Mouse (Mus musculus) lung, adult 18-20 months (tissue): Measurements from ENCODE around the gene Lhpp.

Experiments used
- DNase-seq, 2 experiments: peaks; one replicate each; pipeline ENCODE4 v3.0.0; 2022; ENCODE audit warnings: mixed read lengths in 2 of 2

The Lhpp gene

GRCm38 (mm10) chr7:132712956-132713355 lies 102.5 kb downstream of the Lhpp start:
- no peak for DNase-seq

- DNase-seq: peak; percentile 65 to 78
Observed at GRCm38 (mm10) chr7:132713483-132714126, 103.2 kb downstream of the Lhpp start.

GRCm38 (mm10) chr7:132714236-132714923 lies 103.9 kb downstream of the Lhpp start:
- peak; percentile 51 to 62 for DNase-seq

GRCm38 (mm10) chr7:132715259-132715658 lies 104.8 kb downstream of the Lhpp start:
- DNase-seq: no peak

- DNase-seq: no peak
Observed at GRCm38 (mm10) chr7:132719570-132719969, 109.1 kb downstream of the Lhpp start.

GRCm38 (mm10) chr7:132720562-132720961 lies 110.1 kb downstream of the Lhpp start:
- no peak for DNase-seq

GRCm38 (mm10) chr7:132722401-132723370 lies 112.2 kb downstream of the Lhpp start:
- peak; percentile 73 to 77 for DNase-seq

DNA sequence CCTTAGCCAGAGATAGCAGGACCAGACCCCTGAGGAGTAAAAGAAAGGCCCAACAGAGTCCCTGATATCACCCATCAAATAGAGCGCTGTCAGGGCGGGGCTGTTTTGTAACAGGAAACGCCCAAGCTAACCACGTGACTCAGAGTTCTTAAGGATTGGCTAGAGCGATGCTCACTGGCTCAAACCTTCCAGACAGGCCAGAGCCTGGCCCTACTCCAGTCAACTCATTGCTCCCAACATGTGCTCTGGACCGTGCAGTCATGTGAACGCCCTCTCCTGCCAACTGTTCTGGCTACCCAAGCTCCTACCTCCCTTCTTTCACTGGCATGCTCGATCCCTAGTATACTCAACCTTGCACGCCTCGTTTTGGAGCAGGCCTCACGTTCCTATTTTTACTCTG lies 113.5 kb downstream of the Lhpp start:
- peak; percentile 88 to 90 for DNase-seq

- DNase-seq: peak; percentile 88 to 92
Observed at GRCm38 (mm10) chr7:132724501-132725062, 114.1 kb downstream of the Lhpp start.

DNA sequence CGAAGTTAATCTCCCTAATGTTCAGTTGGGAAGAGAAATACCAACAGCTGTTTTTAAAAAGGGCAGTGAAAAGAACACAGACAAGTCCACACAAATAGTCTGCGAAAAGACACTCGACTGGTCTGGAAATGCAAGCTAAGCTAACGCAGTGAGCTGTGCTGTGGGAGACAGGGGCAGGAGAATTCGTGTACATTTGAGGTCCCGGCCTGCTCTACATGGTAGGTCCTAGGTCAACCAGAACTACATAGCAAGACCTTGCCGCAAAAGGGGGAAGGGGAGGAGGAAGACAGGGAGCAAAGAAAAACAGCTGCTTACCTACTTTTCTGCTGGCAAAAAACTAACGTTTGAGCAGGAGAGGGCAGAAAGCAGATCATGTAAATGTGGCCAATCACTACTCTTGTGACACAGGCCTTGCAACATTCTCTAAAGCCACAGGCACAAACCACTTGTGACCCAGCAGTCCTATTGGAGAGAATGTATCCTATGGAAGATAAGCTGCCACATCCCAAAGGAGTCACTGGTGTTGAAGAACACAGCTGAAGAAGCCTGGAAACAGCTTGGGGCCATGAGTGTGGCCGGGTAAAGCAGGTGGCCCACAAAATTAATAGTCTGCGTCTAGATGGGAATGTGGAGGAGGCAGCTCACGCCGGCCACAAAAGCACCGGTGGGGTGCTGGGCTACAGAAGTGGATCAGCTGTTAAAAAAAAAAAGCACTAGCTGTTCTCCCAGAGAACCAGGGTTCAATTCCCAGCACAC lies 115.8 kb downstream of the Lhpp start:
- peak; percentile 59 to 68 for DNase-seq

DNA sequence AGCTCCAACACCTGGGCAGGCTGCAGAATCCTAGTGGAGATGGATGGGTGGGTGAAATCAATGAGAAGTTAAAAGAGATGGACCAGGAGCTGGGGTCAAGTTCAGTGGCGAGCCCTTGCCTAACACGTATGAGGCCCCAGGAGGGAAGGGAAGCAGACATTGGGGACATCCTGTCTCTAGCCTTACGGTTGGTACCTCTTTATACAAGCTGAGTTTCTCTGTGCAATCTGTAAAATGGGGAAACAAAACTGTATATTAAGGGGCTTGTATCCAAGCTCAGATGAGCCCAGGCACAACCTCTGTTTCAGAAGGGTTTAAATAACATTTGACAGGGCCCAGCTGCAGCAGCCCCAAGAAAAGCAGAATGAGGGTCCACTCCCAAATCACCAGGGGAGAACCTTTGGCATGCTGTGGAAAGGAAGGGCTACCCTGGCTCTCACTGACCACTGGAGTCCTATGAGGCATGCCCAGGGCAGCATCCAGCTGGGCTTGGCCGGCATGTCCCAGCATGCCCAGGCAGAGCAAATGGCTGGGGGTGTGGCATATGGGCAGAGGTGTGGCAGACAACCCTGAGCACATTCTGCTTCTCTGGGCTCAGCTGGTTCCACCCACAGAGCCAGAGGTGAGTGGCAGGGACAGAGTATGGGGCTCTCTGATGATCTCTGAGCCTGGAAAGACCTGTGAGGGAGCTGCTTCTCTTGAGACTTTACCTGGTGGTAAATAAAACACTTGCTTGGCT lies 118.8 kb downstream of the Lhpp start:
- peak; percentile 77 to 86 for DNase-seq

GRCm38 (mm10) chr7:132730510-132730909 lies 120.1 kb downstream of the Lhpp start:
- DNase-seq: no peak

- DNase-seq: peak in 1 of 2 experiments; percentile 50
Observed at GRCm38 (mm10) chr7:132731558-132731957, 121.1 kb downstream of the Lhpp start.

GRCm38 (mm10) chr7:132732136-132732789 lies 121.8 kb downstream of the Lhpp start:
- DNase-seq: no peak

DNA sequence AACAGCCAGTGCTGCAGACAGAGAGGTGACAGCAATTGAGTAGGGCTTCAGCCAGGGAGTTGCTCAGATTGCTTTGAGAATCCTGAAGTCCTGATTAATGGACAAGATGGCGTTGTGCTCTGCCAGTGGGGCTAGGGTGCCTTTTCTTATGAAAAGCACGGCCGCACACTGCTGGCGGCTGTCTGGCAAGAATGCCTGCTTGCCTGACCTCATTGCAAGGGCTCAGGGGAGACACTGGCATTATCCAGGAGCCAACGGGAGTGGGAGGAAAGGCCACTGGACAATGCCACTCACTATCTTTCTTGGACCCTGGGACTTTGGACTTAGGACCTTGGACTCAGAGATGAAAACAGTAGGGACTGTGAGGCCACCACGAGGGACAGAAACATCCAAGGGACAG lies 123.1 kb downstream of the Lhpp start:
- no peak for DNase-seq

DNA sequence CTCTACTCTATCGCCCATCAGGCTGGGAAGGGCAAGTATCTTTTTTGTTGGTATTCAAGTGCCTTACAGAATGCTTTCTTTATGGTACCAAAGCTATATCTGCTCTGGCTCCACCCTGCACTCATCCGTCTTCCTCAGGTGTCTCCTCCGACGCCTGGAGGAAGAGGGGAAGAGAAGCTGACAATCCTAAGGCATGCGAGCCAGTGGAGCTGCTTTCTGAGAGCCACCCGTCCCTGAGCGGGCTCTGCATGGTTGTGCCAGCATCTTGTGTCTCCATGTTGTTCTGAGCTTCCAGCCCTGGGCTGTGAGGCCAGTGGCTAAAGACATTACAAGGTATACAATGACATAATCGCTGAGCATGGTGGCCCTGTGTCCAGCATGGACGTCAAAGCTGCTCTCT lies 123.8 kb downstream of the Lhpp start:
- no peak for DNase-seq

DNA sequence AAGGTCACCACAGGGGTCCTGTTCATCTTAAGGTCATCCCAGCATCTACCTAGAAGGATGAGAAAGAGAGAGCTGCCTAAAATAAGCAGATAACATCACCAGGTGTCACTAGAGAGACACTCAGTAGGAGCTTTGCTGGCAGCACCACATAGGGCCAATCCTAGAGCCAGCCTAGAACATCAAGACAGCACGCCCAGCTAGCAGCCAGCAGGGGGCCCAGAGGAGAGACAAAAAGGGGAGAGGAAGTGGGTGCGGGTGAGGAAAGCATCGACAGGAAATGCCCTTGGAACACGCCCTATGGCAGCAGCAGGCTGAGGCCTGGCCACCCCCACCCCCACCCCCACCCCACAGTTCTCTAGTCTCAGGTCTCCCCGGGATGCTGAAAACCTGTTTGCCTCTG lies 124.7 kb downstream of the Lhpp start:
- DNase-seq: peak; percentile 83 to 86

GRCm38 (mm10) chr7:132736099-132736862 lies 125.8 kb downstream of the Lhpp start:
- DNase-seq: peak; percentile 69 to 78

GRCm38 (mm10) chr7:132738844-132739243 lies 128.4 kb downstream of the Lhpp start:
- no peak for DNase-seq

DNA sequence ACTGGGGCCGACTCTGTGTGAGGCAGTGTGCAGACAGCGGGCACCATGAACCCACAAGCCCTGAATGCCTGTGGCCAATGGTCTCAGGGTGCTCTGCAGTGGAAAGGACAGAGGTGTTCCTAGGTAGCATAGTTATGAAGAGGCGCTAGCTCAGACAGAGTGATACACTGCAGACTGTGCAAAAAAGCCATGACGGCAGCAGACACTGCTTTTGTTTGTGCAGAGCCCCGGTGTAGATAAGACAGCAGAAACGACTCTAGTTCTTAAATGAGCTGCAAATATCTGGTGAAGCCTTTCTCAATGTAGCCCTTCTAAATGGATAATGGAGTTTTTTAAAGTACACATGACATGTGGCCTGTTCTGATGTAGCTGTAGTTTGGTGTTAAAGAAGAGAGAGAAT lies 129.4 kb downstream of the Lhpp start:
- no peak for DNase-seq
